10 mouse cellular contexts compared by ENCODE assay signal in genomic region chr14:27332359-27332987, GRCm38 (mm10).
A peak's percentile ranks its signal among the peaks of the same experiment; 100 is the strongest.
DNase-seq lines count a peak whose midpoint lies in the region; ATAC-seq and TF ChIP-seq lines count a peak whose summit lies in the region.
"Had no signal": no experiment of that assay in that cellular context is flagged by ENCODE, and none has a peak within 500 bp of the region (broad histone marks: within the 10 kb centered on the region; RNA-seq: fewer than 3 reads in every experiment).

No protein-coding gene starts in this region.

- no peak for TF ChIP-seq EP300 in lung, postnatal 0 days (IDR thresholded peaks at IDR 0.05)

- no peak overlapping the region for H3K27ac ChIP-seq in midbrain, embryonic 13.5 days
- no peak overlapping the region for H3K27ac ChIP-seq in midbrain, embryonic 11.5 days (ENCODE audit: low read depth, low read length)
- no peak overlapping the region for H3K27ac ChIP-seq in embryonic facial prominence, embryonic 15.5 days (replicated peaks)
- H3K27ac ChIP-seq in limb, embryonic 15.5 days = peak overlapping the region; percentile 82
- H3K27ac ChIP-seq in lung, postnatal 0 days (ENCODE audit: low read length) = no peak overlapping the region
- H3K27ac ChIP-seq: liver, embryonic 13.5 days had no signal

- peaks cover 39% of the 10 kb centered on the region for H3K27me3 ChIP-seq in midbrain, embryonic 13.5 days
- H3K27me3 ChIP-seq in midbrain, embryonic 11.5 days (ENCODE audit: control insufficient read depth, insufficient read depth, low read length) = peaks cover 23% of the 10 kb centered on the region
- H3K27me3 ChIP-seq in embryonic facial prominence, embryonic 15.5 days = peaks cover 5% of the 10 kb centered on the region; the same call in 1 of the 2 replicates
- no peaks in the 10 kb centered on the region for H3K27me3 ChIP-seq in limb, embryonic 15.5 days
- H3K27me3 ChIP-seq in lung, postnatal 0 days (replicated peaks; ENCODE audit: insufficient read depth, low read length) = no peaks in the 10 kb centered on the region

- WGBS in midbrain, embryonic 13.5 days = 46% methylated on average over 4 of the region's 4 CpGs
- 51% methylated on average over 4 of the region's 4 CpGs for WGBS in midbrain, embryonic 11.5 days
- 34% methylated on average over 4 of the region's 4 CpGs for WGBS in embryonic facial prominence, embryonic 15.5 days
- WGBS in limb, embryonic 15.5 days = 29% methylated on average over 4 of the region's 4 CpGs
- 56% methylated on average over 4 of the region's 4 CpGs for WGBS in lung, postnatal 0 days

- TF ChIP-seq CTCF in lung, postnatal 0 days (IDR thresholded peaks at IDR 0.05) = no peak

- H3K4me3 ChIP-seq in midbrain, embryonic 13.5 days (replicated peaks) = no peak overlapping the region
- no peak overlapping the region for H3K4me3 ChIP-seq in midbrain, embryonic 11.5 days (ENCODE audit: low read depth, low read length)
- H3K4me3 ChIP-seq in embryonic facial prominence, embryonic 15.5 days (replicated peaks) = no peak overlapping the region
- no peak overlapping the region for H3K4me3 ChIP-seq in limb, embryonic 15.5 days
- no peak overlapping the region for H3K4me3 ChIP-seq in lung, postnatal 0 days (ENCODE audit: low read depth, low read length)
- H3K4me3 ChIP-seq: liver, embryonic 13.5 days had no signal

- H3K9me3 ChIP-seq in midbrain, embryonic 13.5 days = no peaks in the 10 kb centered on the region
- no peaks in the 10 kb centered on the region for H3K9me3 ChIP-seq in midbrain, embryonic 11.5 days (ENCODE audit: control insufficient read depth, low read length)
- no peaks in the 10 kb centered on the region for H3K9me3 ChIP-seq in embryonic facial prominence, embryonic 15.5 days (replicated peaks)
- no peaks in the 10 kb centered on the region for H3K9me3 ChIP-seq in limb, embryonic 15.5 days
- H3K9me3 ChIP-seq in lung, postnatal 0 days (ENCODE audit: low read length) = no peaks in the 10 kb centered on the region
- H3K9me3 ChIP-seq: liver, embryonic 13.5 days had no signal

- no peak overlapping the region for H3K9ac ChIP-seq in midbrain, embryonic 13.5 days (replicated peaks)
- no peak overlapping the region for H3K9ac ChIP-seq in midbrain, embryonic 11.5 days (ENCODE audit: low read length)
- no peak overlapping the region for H3K9ac ChIP-seq in embryonic facial prominence, embryonic 15.5 days
- H3K9ac ChIP-seq in limb, embryonic 15.5 days = no peak overlapping the region
- H3K9ac ChIP-seq in lung, postnatal 0 days (replicated peaks; ENCODE audit: low read depth) = no peak overlapping the region
- H3K9ac ChIP-seq: liver, embryonic 13.5 days had no signal

- peaks cover 22% of the 10 kb centered on the region for H3K4me1 ChIP-seq in midbrain, embryonic 13.5 days (replicated peaks)
- H3K4me1 ChIP-seq in midbrain, embryonic 11.5 days (ENCODE audit: control insufficient read depth, insufficient read depth, low read length) = peaks cover 3% of the 10 kb centered on the region
- peaks cover 36% of the 10 kb centered on the region for H3K4me1 ChIP-seq in embryonic facial prominence, embryonic 15.5 days
- H3K4me1 ChIP-seq in limb, embryonic 15.5 days = peaks cover 54% of the 10 kb centered on the region
- H3K4me1 ChIP-seq in lung, postnatal 0 days (ENCODE audit: insufficient read depth, low read depth, low read length) = peaks cover 8% of the 10 kb centered on the region

- peak; percentile 59 for ATAC-seq in midbrain, embryonic 13.5 days
- ATAC-seq in midbrain, embryonic 11.5 days (ENCODE audit: low FRiP score) = no peak
- 0 out of 2 replicates have a peak, but pooled peaks have one; percentile 51 for ATAC-seq in embryonic facial prominence, embryonic 15.5 days (ENCODE audit: insufficient number of reproducible peaks, low FRiP score, low TSS enrichment, low read depth)
- ATAC-seq in limb, embryonic 15.5 days (ENCODE audit: insufficient number of reproducible peaks, low FRiP score, low TSS enrichment, low read depth) = peak; percentile 74; the same call in 1 of the 2 replicates
- ATAC-seq in lung, postnatal 0 days = no peak
- ATAC-seq: activated CD4-positive, CD25-positive, alpha-beta regulatory T cell, adult 4 months had no signal

- H3K4me2 ChIP-seq in midbrain, embryonic 13.5 days (replicated peaks) = no peak overlapping the region
- H3K4me2 ChIP-seq in midbrain, embryonic 11.5 days = no peak overlapping the region
- no peak overlapping the region for H3K4me2 ChIP-seq in embryonic facial prominence, embryonic 15.5 days (replicated peaks)
- H3K4me2 ChIP-seq in limb, embryonic 15.5 days = no peak overlapping the region
- no peak overlapping the region for H3K4me2 ChIP-seq in lung, postnatal 0 days (replicated peaks; ENCODE audit: low read depth, low read length)
- H3K4me2 ChIP-seq: liver, embryonic 13.5 days had no signal

- no peaks in the 10 kb centered on the region for H3K36me3 ChIP-seq in midbrain, embryonic 13.5 days
- no peaks in the 10 kb centered on the region for H3K36me3 ChIP-seq in midbrain, embryonic 11.5 days (ENCODE audit: control insufficient read depth, insufficient read depth, low read length)
- no peaks in the 10 kb centered on the region for H3K36me3 ChIP-seq in embryonic facial prominence, embryonic 15.5 days
- H3K36me3 ChIP-seq in limb, embryonic 15.5 days = no peaks in the 10 kb centered on the region
- no peaks in the 10 kb centered on the region for H3K36me3 ChIP-seq in lung, postnatal 0 days (ENCODE audit: insufficient read depth, low read length)
- H3K36me3 ChIP-seq: liver, embryonic 13.5 days had no signal

- DNase-seq in gastrocnemius, adult 18-20 months (ENCODE audit: low spot score) = peak; percentile 27
- DNase-seq in gastrocnemius, postnatal 36 days = no peak
- DNase-seq in midbrain, embryonic 11.5 days (ENCODE audit: low spot score, missing footprints) = no peak
- no peak for DNase-seq in lung, postnatal 0 days (ENCODE audit: low spot score)
- DNase-seq in adrenal gland, postnatal 10 days = no peak
- DNase-seq: liver, embryonic 13.5 days had no signal

- intact Hi-C loops in gastrocnemius, postnatal 36 days (cut with DNase I) = no loop called here

Comparison
In these comparisons a context has a peak if more than half of its experiments do, and no peak if none do; other contexts are left out.
1. ATAC-seq: peak in midbrain, embryonic 13.5 days (single experiment), embryonic facial prominence, embryonic 15.5 days (single experiment) and limb, embryonic 15.5 days (single experiment); none in midbrain, embryonic 11.5 days (single experiment) and lung, postnatal 0 days (single experiment).